Mouse (Mus musculus) thymus, postnatal 4 days (tissue): ENCODE data around the gene Hist1h4h.
"Not testable (repeated sequence)": the region's sequence is repeated elsewhere in the genome, so short reads cannot be mapped to it uniquely, and the experiment has no call there.

ENCODE experiments used
- DNase-seq: peaks from one replicate; pipeline ENCODE4 v3.0.0; 2021

Hist1h4h gene

GRCm38 (mm10) chr13:23535137-23536075 lies 4.6 kb downstream of the Hist1h4h start, which contains the start of gene Hist1h3g:
Gene Hist1h3g, plus strand, starts transcription at chr13:23535422.
- peak; percentile 90 for DNase-seq

DNA sequence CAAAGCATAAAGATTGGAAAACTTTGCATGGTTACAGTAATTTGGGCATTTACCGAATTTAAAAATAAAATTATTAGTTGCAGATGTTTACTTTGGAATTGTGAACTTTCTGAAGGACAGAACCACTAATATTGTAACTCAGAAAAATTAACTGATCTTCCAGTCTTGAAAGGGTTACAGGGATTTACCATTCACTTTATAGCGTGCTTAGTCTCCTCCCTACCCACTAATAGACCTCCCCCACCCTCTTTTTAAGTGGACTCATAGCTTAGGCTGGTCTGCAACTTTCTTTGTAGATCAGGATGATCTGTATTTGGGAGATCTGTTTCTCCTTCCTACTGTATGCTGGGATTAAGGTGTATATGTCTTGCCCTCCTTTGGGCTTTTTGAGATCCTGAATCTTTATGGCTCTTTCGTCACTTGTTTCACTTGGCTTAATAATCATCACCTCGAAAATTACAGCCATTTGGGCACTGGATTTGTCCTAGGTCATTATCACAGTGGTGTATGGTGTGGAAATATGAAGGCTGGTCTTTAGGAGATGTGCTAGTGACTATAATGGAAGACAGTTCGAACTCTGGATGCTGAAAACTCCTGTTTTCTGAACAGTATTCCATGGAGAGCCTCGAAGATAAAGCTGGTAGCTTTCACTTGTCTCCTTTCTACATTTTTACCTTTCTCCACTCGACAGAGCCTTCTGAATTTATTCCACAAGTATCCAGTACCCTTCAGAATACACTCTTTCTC lies 5.4 kb downstream of the Hist1h4h start:
- no peak for DNase-seq

- no peak for DNase-seq
Observed at GRCm38 (mm10) chr13:23537006-23537710, 6.3 kb downstream of the Hist1h4h start.

DNA sequence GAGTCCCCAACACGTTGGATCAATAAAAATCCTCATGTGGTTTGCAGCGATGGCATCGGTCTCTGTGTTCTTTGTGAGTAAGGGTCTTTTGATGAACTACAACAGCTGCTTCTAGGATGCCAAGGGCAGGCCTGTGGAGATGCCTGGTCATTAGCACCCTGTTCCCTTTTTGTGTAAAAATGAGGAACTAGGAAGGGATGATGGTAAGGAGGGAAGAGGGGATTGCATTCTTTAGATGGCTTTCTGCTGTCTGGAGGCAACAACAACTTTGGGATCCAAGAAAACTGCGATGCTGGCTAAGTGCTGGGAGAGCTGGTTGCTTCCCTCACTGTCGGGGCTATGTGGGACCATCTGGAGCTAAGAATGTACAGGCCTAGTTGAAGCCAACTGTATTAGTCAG lies 7.4 kb downstream of the Hist1h4h start:
- DNase-seq: no peak

DNA sequence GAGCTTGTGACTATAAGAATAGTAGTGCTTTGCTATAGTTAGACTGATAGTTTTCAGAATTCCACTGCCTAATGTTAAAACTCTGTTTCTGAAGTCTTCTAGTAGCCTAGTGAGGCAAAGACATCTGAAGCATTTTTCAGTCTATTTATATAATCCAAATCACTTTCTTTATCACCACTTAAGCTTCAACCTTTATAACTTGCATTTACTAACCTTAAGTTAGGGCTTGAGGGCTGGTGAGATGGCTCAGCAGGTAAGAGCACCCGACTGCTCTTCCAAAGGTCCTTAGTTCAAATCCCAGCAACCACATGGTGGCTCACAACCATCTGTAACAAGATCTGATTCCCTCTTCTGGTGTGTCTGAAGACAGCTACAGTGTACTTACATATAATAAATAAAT lies 9.0 kb downstream of the Hist1h4h start:
- not testable (repeated sequence) for DNase-seq

- DNase-seq: no peak
Observed at GRCm38 (mm10) chr13:23541497-23541896, 10.6 kb downstream of the Hist1h4h start.

GRCm38 (mm10) chr13:23542225-23542980 lies 11.6 kb downstream of the Hist1h4h start:
- DNase-seq: not testable (repeated sequence)

DNA sequence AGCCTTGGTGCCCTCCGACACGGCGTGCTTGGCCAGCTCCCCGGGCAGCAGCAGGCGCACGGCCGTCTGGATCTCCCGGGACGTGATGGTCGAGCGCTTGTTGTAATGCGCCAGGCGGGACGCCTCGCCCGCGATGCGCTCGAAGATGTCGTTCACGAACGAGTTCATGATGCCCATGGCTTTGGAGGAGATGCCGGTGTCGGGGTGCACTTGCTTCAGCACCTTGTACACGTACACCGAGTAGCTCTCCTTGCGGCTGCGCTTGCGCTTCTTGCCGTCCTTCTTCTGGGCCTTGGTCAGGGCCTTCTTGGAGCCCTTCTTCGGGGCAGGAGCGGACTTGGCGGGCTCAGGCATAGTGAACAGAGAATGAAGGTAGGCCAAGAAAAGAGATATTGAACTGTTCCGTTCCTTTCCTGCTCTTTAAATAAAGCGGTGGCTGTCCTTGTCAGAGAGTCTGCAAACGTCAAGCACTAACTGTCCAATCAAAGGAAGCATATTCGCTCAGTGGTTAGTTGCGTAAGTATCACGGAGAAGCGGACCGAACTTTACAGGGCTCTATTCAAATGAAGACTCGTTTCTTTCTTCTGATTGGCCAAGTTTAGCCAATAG lies 12.3 kb downstream of the Hist1h4h start, which contains the start of gene Hist1h2bh:
TSS of gene Hist1h2bh (minus strand) at position 394 of the 609 bp plus-strand sequence.
- DNase-seq: peak; percentile 69

DNA sequence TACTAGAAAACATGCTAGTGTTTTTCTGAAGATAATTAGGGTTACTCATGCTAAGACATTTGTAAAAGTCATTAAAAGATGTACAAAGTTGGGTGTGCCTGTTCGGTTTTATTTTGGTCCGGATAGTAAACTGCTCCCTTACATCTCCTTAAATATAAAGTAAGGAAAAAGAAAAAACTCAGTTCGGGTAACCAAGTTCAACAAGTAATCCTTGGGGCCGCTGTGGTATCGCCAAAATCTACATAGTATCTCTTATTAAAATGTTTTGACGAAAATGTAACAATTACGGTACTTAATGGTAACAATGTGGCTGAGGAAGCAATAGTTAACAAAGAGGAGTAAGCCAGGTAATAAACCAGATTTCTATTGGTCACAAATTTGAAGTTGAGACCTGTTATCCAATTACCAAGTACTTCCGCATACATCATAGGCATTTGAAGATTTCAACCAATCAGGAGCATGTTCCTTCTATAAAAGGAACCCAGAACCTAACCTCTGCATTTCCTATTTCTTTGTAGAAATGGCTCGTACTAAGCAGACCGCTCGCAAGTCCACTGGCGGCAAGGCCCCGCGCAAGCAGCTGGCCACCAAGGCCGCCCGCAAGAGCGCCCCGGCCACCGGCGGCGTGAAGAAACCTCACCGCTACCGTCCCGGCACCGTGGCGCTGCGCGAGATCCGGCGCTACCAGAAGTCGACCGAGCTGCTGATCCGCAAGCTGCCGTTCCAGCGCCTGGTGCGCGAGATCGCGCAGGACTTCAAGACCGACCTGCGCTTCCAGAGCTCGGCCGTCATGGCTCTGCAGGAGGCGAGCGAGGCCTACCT lies 13.3 kb downstream of the Hist1h4h start, which contains the start of gene Hist1h3f:
TSS of gene Hist1h3f (plus strand) at position 88 of the 822 bp plus-strand sequence.
- DNase-seq: peak; percentile 76

- peak; percentile 45 for DNase-seq
Observed at GRCm38 (mm10) chr13:23544787-23545120, 13.9 kb downstream of the Hist1h4h start.

DNA sequence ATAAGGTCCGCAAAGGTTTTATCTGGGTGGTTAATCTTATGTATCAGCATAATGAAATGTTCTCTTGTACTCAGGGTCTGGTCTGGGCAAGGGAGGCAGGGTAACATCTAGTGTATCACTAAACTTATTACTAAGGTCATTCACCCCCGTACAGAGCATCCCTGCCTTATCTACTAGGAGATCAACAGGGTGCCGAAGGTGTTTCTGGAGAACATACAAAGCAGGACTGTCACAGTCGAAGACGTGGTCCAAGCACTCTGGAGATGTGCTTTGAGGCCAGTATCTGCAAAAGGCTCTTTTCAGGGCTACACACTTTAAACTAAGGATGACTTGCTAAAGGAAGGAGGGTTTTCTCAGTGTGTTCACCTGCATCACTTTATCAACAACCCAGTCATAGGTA lies 15.8 kb downstream of the Hist1h4h start:
- DNase-seq: no peak

- DNase-seq: no peak
Observed at GRCm38 (mm10) chr13:23550761-23551145, 19.9 kb downstream of the Hist1h4h start.

GRCm38 (mm10) chr13:23551146-23551834 lies 20.4 kb downstream of the Hist1h4h start, which contains the start of gene Hist1h4f:
Gene Hist1h4f, minus strand, starts transcription at chr13:23551648.
- peak; percentile 87 for DNase-seq

DNA sequence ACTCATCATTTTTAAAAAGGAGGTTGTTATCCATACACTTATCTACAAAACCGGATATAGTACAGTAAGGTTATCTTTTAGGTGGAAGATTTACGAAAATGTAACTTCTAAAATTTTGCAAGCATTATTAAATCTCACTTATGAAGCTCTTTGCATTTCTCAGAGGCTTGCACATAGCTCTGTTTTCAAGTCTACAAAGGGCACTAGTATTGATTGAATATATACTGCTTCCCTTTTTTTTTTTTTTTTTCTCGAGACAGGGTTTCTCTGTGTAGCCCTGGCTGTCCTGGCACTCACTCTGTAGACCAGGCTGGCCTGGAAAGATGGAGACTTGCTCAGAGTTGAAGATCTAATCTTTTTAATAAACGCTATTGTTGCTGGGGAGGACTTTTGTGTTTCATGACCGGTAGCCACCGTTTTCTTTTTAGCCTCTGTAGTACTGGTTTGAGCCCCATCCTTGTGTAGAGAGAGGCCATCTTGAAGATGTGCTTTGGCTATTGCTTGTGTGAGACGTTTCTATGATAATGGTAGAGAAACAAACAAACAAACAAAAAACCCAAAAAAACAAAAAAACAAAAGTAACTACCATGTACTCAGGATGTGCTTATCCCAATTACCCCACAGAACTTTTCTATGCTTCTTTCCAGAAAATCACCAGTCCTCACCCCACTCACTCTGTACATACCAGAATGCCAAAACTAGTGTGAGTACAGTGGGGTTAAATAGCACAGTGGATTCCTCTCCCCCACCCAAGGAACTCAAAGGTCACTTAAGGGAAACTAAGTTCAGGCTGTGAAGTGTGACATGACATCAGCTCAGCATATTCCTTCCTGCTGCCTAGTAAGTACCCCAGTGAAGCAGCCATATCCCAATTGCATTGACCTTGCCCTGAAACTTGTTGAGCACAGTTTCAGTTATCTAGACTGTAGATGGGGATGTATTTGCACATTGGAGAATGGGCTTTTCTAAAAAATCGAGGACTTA lies 21.4 kb downstream of the Hist1h4h start:
- no peak for DNase-seq

DNA sequence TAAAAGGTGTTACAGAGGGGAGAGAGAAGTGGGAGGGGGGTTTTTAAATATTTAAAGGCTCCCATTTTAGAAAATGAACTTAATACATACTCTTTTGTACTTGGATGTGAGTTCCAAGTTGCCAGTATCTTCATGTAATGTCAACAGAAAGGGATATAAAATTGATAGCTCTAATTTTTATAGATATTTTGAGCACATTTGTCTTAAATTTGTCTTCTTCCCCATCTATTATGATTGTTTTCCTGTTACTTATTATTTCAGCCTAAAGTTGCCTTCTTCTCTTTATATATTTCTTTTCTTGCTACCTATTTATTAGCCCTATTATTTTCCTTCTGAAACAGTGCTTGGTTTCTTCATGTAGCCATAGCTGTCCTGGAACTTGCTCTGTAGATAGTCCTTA lies 22.1 kb downstream of the Hist1h4h start, which contains the start of gene Hist1h1d:
TSS of gene Hist1h1d (plus strand) at position 301 of the 400 bp plus-strand sequence.
- DNase-seq: no peak

DNA sequence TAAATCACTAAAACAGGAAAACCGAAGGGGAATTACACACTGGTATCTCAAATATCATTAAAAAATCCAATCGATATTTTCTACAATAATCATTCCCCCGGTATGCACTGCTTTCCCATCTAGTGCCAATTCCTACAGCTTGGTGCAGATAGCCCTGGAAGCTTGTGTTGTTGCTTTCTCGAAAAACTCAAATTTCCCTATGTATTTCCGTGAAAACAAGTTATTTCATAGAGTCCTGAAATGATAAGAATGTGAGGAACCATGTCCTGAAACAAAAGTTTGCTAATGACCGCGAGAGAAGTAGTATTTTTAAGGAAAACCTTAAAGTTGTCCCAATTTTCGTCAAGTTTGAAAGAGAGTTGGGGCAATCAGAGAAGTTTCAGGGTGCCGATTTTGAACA lies 23.5 kb downstream of the Hist1h4h start:
- no peak for DNase-seq

DNA sequence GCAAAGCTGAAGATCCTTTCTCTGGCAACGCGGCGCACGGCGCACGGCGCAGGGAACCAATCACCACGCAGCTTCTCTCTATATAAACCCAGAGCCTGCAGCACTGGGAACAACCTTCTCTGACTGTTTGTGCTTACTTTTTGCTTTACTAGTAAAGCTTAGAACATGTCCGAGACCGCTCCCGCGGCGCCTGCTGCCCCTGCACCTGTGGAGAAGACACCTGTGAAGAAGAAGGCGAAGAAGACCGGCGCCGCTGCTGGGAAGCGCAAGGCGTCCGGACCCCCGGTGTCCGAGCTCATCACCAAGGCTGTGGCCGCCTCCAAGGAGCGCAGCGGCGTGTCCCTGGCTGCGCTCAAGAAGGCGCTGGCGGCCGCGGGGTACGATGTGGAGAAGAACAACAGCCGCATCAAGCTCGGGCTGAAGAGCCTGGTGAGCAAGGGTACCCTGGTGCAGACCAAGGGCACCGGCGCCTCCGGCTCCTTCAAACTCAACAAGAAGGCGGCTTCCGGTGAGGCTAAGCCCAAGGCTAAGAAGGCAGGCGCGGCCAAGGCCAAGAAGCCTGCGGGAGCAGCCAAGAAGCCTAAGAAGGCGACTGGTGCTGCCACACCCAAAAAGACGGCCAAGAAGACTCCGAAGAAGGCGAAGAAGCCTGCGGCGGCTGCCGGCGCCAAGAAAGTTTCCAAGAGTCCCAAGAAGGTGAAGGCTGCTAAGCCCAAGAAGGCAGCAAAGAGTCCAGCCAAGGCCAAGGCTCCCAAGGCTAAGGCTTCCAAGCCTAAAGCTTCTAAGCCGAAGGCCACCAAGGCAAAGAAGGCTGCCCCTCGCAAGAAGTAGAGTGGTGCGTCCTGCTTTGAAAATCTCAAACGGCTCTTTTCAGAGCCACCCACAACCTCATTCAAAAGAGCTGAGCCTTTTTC lies 24.3 kb downstream of the Hist1h4h start:
- DNase-seq: peak; percentile 92
